Mouse (Mus musculus): ENCODE measurements at regions not wholly inside any gene's neighbourhood (a gene's known extent, or its start where the extent isn't known, plus 50 kb on each side); places are given as distances from the start of the nearest gene placed in this dataset.

- no peak for DNase-seq (ENCODE audit: low spot score in 2 of 2)
- no peak overlapping the region for H3K4me3 ChIP-seq
- TF ChIP-seq CTCF (conservative IDR thresholded peaks at IDR 0.05): peak; percentile 64
- H3K27ac ChIP-seq: no peak overlapping the region
Measured at GRCm38 (mm10) chrX:76319552-76319951, 55.4 kb downstream of the Cldn34b3 start.

Measured in layer of hippocampus, adult 2 months (tissue).